Mouse (Mus musculus) heart, embryonic 11.5 days (tissue): ENCODE results near the gene Gstm2. TPM values are rescaled to one million over a fixed set of nuclear protein-coding genes. Genes with fewer than 3 reads are reported as not detected.
"Not testable (repeated sequence)": the region's sequence is repeated elsewhere in the genome, so short reads cannot be mapped to it uniquely, and the experiment has no call there.

Experiments
- ATAC-seq: fragments of 200-750 bp; cut with Nextera tagmentation; replicated peaks from 2 replicates; pipeline ENCODE4 v1.8.0; 2017; ENCODE audit warnings: moderate library complexity; ENCODE audit not compliant: insufficient number of reproducible peaks, low FRiP score, low TSS enrichment
- H3K27ac ChIP-seq: fragments of 300-500 bp; sonication (generic); 2 replicates; pipeline ENCODE4 v1.5.1; 2014; ENCODE audit warnings: mild to moderate bottlenecking, low read depth, low read length
- H3K27me3 ChIP-seq: fragments of 300-500 bp; sonication (generic); 2 replicates; pipeline ENCODE4 v1.6.1; 2014; ENCODE audit warnings: mild to moderate bottlenecking, low read length, mixed read lengths; ENCODE audit not compliant: control insufficient read depth, insufficient read depth
- H3K36me3 ChIP-seq: fragments of 300-500 bp; sonication (generic); 2 replicates; pipeline ENCODE4 v1.6.1; 2014; ENCODE audit warnings: mild to moderate bottlenecking, low read length, moderate library complexity, mixed read lengths; ENCODE audit not compliant: control insufficient read depth, insufficient read depth
- H3K4me1 ChIP-seq: fragments of 300-500 bp; sonication (generic); 2 replicates; pipeline ENCODE4 v1.6.1; 2014; ENCODE audit warnings: low read length; ENCODE audit not compliant: control insufficient read depth, insufficient read depth
- H3K4me2 ChIP-seq: fragments of 300-500 bp; sonication (generic); 2 replicates; pipeline ENCODE4 v1.6.1; 2014; ENCODE audit warnings: mild to moderate bottlenecking, moderate library complexity
- H3K4me3 ChIP-seq: fragments of 300-500 bp; sonication (generic); 2 replicates; pipeline ENCODE4 v1.5.1; 2014; ENCODE audit warnings: low read depth, low read length
- H3K9ac ChIP-seq: fragments of 300-500 bp; sonication (generic); 2 replicates; pipeline ENCODE4 v1.6.1; 2014; ENCODE audit warnings: mild to moderate bottlenecking, low read depth, low read length, moderate library complexity
- H3K9me3 ChIP-seq: fragments of 300-500 bp; sonication (generic); replicated peaks from 2 replicates; pipeline ENCODE4 v1.6.1; 2016; ENCODE audit warnings: low read length; ENCODE audit not compliant: control insufficient read depth
- whole genome bisulfite sequencing: fragments of 180-500 bp; shearing (Covaris S2); extraction: QIAGEN DNeasy Blood & Tissue Kit; methylation state at CpG from one replicate; pipeline ENCODE4 v1.1.7; 2014; ENCODE audit not compliant: insufficient replicate concordance; 5-methylcytosine and 5-hydroxymethylcytosine counted together
- polyA plus RNA-seq: library from polyadenylated mRNA; unstranded; fragments of >200 nt; fragmentation: Nextera tagmentation; extraction: Ambion mirVana; gene quantifications from 2 replicates; pipeline ENCODE4 v1.2.1, GENCODE M21; 2014

Gene Gstm2
- polyA plus RNA-seq, 1 experiment from 2014 or later: 57.5 TPM

DNA sequence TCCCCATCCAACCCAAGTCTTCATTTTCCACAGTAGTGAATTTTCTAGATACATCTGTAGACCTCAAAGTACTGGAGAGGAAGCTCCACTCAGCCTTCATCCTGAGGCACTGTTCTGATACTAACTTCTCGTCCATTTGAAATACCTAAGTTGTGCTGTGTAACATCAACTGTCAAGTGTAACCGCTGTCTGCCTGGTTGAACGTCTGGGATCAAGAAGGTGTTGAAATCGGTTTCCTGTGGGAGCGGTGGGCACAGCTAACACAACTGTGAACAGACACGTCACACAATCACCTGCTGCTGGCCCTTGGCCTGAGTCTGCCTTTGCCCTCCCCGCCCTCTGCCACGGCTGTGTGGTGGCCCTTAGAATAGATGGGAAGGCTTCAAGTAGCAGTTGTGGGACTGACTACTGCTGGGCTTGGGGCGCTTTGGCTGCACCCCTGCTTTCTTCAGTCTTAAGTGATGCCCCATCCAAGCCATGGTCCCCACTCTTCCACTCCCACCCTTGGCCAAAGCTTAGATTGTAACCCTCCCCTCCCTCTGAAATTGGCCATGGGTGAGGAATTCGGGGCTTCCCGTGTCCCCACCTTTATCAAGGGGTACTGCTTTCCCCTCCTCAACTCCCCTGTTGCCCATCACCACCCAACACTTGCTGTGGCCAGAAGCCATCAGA, 34.2 kb upstream of the Gstm2 start:
- ATAC-seq, H3K27me3 ChIP-seq, H3K27ac ChIP-seq, H3K4me3 ChIP-seq, H3K9ac ChIP-seq, H3K4me1 ChIP-seq, H3K4me2 ChIP-seq, H3K9me3 ChIP-seq, H3K36me3 ChIP-seq: not testable (repeated sequence)
- WGBS: 50% methylated on average over 11 of the region's 11 CpGs

DNA sequence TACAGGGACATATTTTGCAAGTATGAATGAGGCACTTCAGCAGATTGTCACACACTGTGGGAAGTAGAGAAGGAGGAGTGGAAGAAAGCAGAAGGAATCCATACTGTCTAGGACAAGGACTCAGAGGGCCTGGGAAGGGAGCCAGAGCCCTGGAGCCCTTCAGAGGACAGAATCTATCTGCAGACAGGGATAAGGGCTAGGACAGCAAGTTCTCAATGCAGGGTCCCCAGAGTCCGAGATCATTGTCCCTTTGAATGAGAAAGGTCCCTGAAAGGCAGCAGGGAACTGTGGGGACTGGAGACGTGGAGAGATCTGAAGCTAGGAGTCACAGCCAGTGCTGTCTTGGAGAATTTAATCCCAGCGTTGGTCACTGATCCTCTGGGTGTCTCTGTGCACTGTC, 33.0 kb upstream of the Gstm2 start:
- WGBS: 50% methylated on average over 3 of the region's 3 CpGs
- not testable (repeated sequence) for H3K27me3 ChIP-seq, H3K9ac ChIP-seq, H3K27ac ChIP-seq, H3K4me1 ChIP-seq, H3K9me3 ChIP-seq, H3K4me2 ChIP-seq, H3K36me3 ChIP-seq, H3K4me3 ChIP-seq, ATAC-seq

DNA sequence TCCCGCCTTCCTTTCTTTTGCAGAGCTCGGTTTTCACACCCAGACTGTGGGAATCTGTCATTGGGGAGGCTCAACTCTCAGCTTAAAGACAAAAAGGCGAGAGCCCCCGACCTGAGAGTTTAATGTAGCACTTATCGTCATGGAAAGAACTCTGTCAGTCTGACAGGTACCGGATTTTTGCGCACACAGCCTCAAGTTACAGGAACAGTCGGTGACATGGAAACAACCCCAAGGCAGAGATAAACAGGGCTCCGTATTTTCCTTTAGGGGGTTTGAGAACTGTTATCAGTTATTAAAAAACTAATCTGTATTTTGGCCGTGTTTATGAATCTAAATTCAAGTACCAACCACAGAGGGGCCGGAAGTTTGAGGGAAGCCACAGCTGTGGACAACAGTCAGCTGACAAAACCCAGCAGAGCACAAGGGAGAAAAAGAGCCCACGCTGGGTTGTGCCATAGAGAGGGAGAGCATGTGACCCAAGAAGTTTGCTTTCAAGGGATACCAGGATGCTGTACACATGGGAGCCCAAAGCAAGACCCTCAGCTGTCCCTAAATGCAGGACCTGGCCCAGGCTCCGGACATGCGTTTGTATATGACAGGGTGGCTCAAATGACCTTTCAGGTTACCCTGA, 32.1 kb upstream of the Gstm2 start:
- H3K9me3 ChIP-seq: no peaks in the 10 kb centered on the region
- H3K4me1 ChIP-seq: peaks cover 8% of the 10 kb centered on the region
- peaks cover 3% of the 10 kb centered on the region for H3K27me3 ChIP-seq
- H3K9ac ChIP-seq: peak overlapping the region; percentile 54
- no peaks in the 10 kb centered on the region for H3K36me3 ChIP-seq
- 0 out of 2 replicates have a peak, but pooled peaks have one; percentile 2 for ATAC-seq
- peak overlapping the region; percentile 36 for H3K27ac ChIP-seq
- peak overlapping the region; percentile 71 for H3K4me2 ChIP-seq
- 28% methylated on average over 14 of the region's 14 CpGs for WGBS
- H3K4me3 ChIP-seq: peak overlapping the region; percentile 38

GRCm38 (mm10) chr3:108017473-108018189, 31.4 kb upstream of the Gstm2 start, which contains the start of gene Gstm1:
Gene Gstm1 (minus strand): TSS chr3:108017973.
- H3K27me3 ChIP-seq: peaks cover 1% of the 10 kb centered on the region
- ATAC-seq: peak; percentile 93
- peak within 1 kb of the TSS; percentile 54 for H3K9ac ChIP-seq
- peaks cover 8% of the 10 kb centered on the region for H3K4me1 ChIP-seq
- under 1% methylated on average over 31 of the region's 31 CpGs for WGBS
- H3K36me3 ChIP-seq: no peaks in the 10 kb centered on the region
- H3K4me2 ChIP-seq: peak within 1 kb of the TSS; percentile 71
- H3K9me3 ChIP-seq: no peaks in the 10 kb centered on the region
- H3K4me3 ChIP-seq: peak within 1 kb of the TSS; percentile 38
- peak within 1 kb of the TSS; percentile 36 for H3K27ac ChIP-seq

GRCm38 (mm10) chr3:108016468-108016867, 30.2 kb upstream of the Gstm2 start:
- not testable (repeated sequence) for ATAC-seq, H3K4me3 ChIP-seq
- WGBS: 83% methylated on average over 5 of the region's 5 CpGs

GRCm38 (mm10) chr3:108014974-108015346, 28.7 kb upstream of the Gstm2 start:
- no peak overlapping the region for H3K4me2 ChIP-seq
- WGBS: 84% methylated on average over 2 of the region's 2 CpGs
- no peak overlapping the region for H3K9ac ChIP-seq
- H3K27me3 ChIP-seq: no peaks in the 10 kb centered on the region
- H3K4me3 ChIP-seq: no peak overlapping the region
- no peaks in the 10 kb centered on the region for H3K9me3 ChIP-seq
- no peak overlapping the region for H3K27ac ChIP-seq
- H3K36me3 ChIP-seq: no peaks in the 10 kb centered on the region
- ATAC-seq: no peak
- peaks cover 8% of the 10 kb centered on the region for H3K4me1 ChIP-seq

More at GRCm38 (mm10) chr3:108016468-108016867, 30.2 kb upstream of the Gstm2 start:
- H3K36me3 ChIP-seq, H3K9ac ChIP-seq, H3K4me1 ChIP-seq, H3K27me3 ChIP-seq, H3K9me3 ChIP-seq, H3K27ac ChIP-seq, H3K4me2 ChIP-seq: not testable (repeated sequence)

GRCm38 (mm10) chr3:108014098-108014973, 28.1 kb upstream of the Gstm2 start:
- no peaks in the 10 kb centered on the region for H3K27me3 ChIP-seq
- 81% methylated on average over 7 of the region's 8 CpGs for WGBS

DNA sequence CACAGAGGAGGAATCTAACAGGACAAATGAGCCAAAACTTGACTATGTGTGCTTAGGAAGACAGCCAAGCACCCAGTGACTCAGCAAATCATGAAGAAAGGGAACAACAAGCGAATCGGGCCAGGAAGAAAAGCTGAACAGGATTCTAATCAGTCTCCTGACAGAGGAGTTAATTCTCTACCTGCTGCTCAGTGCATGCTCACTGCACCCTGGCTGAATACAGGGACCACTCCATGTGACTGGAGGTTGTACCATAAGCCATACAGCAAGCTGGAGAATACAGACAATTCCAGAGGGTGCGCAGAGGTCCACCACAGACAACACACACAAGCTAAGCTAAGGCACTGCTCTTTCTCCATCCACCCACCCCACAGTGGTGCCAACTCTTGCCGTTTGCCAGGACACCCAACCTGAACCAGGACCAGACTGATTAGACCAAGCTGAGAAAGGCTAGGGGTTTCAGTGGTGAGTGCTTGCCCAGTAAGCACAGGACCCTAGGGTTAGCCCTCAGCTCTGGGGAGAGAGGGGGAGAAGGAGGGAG, 27.1 kb upstream of the Gstm2 start:
- H3K4me2 ChIP-seq: no peak overlapping the region
- whole genome bisulfite sequencing: 73% methylated on average over 4 of the region's 4 CpGs
- no peak for ATAC-seq

More at GRCm38 (mm10) chr3:108014098-108014973, 28.1 kb upstream of the Gstm2 start:
- H3K4me1 ChIP-seq: peaks cover 8% of the 10 kb centered on the region
- H3K27ac ChIP-seq: no peak overlapping the region
- no peaks in the 10 kb centered on the region for H3K36me3 ChIP-seq
- H3K9ac ChIP-seq: no peak overlapping the region
- H3K4me3 ChIP-seq: no peak overlapping the region
- no peak overlapping the region for H3K4me2 ChIP-seq
- no peak for ATAC-seq
- H3K9me3 ChIP-seq: no peaks in the 10 kb centered on the region

More for the DNA sequence above, 27.1 kb upstream of the Gstm2 start:
- Histone ChIP-seq H3K4me1 (peaks cover 6% of the 10 kb centered on the region), H3K36me3 (no peaks in the 10 kb centered on the region), H3K9ac (no peak overlapping the region), H3K27me3 (no peaks in the 10 kb centered on the region), H3K4me3 (no peak overlapping the region), H3K27ac (no peak overlapping the region), H3K9me3 (no peaks in the 10 kb centered on the region)
